Mouse (Mus musculus) MEL-GATA-1-ER (cell line): ENCODE results near the gene Gm45711.
"Not testable (repeated sequence)": the region's sequence is repeated elsewhere in the genome, so short reads cannot be mapped to it uniquely, and the experiment has no call there.

ENCODE experiments used
- DNase-seq: peaks from one replicate; pipeline ENCODE4 v3.0.0-alpha.2; 2012; ENCODE audit warnings: low read depth; ENCODE audit errors: extremely low read depth

The Gm45711 gene

DNA sequence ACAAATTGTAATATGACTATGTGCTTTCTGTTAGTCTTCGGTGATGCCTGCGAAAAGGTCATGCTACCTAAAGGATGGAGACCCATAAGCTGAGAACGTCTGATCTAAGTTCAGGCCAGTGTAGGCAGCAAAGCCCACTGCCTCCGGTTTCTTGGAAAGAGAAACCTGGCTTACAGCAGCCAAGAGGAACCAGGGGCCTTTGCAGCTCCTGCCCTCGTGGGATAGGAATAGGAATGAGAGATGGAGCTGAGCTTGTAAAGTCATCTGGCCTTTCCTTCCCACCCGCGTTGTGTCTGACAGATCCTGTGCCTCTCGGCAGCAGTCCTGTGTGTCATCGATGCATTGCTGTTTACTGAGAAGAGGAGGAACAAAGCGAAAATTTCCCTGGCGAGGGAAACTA, 11.4 kb upstream of the Gm45711 start, which contains the start of gene Gm11020:
Gene Gm11020, plus strand, starts transcription at position 301 of the 400 bp plus-strand sequence.
- DNase-seq: not testable (repeated sequence)

DNA sequence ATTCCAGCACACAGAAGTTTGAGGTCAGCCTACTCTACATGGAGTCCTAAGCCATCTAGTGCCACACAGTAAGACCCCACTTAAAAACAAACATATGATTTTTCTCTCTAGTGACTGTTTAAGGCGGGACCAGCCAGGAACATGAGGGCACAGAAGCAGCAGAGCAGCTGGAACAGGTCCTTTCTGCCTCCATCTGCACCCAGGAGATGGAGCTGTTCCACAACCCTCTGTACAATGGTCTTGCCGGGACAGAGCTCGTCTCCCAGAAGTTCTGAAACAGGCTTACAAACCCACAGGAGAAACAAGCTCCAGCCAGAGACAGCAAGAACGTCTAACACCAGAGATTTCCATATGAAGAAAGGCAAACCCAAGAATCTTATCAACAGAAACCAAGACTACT, 3.4 kb upstream of the Gm45711 start:
- no peak for DNase-seq

DNA sequence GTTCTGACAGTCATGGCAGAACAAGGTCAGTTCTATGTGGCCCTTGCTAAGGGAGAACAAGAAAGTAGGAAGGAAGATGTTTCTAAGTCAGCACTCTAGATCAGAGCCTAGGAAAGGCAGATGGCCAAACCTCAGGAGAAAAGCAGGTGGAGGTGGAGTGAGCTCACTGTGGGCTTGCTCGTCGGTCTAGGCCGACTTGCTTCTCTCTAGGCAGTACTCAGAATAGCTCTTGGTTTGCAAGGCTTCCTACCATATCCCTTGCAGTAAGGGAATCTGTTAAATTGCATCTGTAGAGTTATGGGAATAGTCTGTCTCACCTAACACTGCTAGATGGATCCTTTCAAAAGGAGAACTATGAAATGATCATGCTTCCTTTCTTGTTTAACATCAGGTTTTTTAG, 2.1 kb upstream of the Gm45711 start:
- not testable (repeated sequence) for DNase-seq

DNA sequence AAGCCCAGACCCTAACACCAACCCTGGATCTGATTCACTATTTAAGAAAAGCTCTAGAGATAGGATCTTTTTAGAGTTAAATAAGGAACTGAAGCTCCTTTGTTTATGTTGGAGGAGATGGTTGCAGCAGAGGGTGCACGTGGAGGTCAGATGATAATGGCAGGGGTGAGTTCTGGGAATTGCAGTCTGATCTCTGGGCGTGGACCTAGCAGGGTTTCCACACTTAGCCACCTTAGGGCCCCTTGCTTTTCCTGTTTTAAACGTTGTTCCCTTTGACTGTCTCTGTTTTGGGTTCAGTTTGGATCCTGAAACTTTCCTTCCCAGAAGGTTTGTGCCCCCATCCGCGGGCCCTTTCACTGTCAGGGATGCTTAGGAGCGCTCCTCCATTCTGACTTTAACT, 1.5 kb downstream of the Gm45711 start:
- DNase-seq: not testable (repeated sequence)

DNA sequence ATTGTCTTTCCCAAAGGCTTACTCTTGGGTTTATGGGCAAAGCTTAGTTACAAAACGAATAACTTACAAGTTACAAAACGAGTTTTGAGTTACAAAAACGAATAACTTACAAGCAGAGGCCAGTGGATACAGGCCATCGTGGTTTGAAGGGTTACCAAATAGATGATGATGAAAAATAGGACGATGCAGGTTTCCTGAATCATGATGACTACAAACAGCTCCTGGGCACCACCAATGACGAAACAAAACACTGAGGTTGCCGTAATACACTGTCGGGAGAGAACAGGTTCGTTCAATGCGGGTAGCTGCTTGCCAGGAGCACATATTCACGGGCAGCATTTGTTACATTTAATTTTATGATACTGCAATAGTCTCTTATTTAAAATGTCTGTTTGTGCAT, 4.9 kb downstream of the Gm45711 start:
- no peak for DNase-seq

DNA sequence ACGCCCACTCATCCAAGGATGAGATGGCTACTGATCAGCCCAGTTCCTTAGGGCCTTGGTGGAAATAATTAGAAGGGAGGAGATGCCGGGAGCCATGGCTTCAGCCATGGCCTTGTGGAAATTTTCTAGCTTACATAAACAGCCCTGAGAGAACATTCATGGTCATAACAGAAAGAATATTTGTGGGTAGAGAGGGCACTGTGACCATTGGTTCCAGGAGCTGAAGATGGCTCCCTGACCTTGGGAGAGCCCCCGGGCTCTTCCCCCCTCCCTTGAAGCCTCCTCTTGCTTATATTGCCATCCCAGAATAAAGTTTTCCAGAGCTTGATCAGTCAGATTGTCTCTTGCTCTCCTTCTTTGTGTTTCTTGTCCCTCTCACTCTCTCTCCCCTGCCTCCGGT, 7.3 kb downstream of the Gm45711 start:
- DNase-seq: not testable (repeated sequence)

DNA sequence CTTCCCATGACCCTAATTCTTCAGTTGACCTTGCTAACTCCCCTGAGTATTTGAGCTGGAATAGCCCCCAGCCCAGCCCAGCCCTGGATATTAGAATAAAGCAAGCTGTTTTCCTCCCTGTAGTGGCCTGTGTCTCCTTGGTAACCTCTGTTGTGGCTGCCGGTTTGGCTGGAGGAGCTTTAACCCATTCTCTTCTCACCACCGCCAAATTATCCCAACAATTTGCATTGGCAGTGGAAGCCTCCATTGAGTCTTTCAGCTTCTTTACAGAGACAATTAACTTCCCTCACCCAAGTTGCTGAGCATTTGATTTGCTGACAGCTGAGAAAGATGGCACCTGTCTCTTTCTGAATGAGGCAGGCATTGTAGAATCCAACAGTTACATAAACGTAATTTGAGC, 8.3 kb downstream of the Gm45711 start:
- DNase-seq: not testable (repeated sequence)

DNA sequence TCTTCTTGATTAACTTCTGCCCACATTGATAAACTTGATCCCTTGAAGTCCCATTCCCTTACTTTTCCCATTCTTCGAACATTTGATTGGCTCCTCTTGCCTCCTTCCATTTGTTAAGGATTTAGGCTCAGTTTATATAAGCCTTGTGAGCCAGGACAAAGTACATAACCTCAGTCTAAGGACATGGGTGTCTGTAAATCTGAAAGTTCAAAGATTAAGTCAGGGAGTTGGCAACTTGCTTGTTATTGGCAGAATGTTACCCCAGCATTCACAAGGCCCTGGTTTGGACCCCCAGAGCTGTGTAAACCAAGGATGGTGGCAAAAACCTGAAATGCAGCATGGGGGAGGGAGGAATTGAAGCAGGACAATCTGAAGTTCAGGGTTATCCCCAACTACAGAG, 15.5 kb downstream of the Gm45711 start:
- no peak for DNase-seq

DNA sequence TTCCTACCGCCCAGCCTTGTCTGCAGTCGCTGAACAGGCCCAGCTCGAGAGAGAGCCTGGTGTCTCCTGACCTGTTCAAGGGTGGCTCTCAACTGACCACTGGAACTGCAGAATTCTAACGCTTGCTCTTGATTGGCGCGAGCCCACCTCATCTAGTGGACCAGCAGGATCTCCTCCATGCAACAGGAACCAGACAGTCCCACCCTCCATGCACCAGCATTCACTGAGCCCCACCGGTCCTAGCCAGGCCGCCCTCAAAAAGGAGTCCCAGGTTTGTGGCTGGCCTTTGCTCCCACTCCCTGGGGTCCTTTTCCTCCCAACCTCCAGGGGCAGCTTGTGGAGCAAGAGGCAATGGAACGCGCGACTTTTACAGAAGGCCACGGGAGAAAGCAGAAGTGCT, 16.8 kb downstream of the Gm45711 start, which contains the start of gene Cmtm2a:
Gene Cmtm2a, minus strand, starts transcription at position 101 of the 400 bp plus-strand sequence.
- not testable (repeated sequence) for DNase-seq

DNA sequence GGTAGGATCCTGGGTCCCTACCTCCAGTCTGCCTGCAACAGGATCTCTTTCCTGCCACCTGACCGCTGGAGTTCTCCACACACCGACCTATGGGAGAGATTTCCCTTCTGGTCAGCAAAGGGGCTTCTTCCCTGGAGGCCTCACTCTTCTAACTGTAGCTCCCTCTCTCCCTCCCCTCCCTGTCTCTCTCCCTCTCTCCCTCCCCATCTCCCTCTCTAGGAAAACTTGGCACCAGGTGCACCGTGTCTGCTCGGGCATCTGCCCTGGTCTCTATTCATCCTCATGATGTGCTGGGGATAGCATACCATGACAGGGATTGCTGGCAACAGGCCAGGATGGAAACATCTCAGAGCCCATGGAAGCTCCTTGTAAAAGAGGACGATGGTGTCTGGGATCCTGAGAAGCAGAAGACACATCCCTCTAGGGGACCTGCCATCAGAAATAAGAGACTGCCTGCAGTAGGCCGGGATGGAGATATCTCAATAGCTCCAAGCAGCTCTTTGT, 40.9 kb downstream of the Gm45711 start:
- DNase-seq: no peak

DNA sequence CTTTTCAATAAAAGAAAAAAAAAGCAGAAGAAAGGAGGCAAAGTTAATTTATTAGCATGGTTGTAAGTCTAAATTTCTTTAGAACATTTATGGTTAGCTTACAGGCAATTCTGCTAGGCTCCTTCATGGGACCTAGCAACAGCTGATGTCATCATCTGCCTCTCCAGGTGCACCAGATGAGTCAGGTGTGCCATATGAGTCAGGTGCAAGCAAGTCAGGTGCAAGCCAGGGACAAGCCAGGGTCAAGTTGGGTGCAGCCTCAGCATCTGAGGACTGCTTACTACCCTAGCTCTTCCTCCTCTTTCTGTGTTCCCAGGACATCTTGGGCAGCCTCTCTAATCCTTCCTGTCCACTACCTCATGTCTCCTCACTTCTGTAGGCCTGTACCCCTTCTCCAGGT, 41.5 kb downstream of the Gm45711 start:
- DNase-seq: no peak

DNA sequence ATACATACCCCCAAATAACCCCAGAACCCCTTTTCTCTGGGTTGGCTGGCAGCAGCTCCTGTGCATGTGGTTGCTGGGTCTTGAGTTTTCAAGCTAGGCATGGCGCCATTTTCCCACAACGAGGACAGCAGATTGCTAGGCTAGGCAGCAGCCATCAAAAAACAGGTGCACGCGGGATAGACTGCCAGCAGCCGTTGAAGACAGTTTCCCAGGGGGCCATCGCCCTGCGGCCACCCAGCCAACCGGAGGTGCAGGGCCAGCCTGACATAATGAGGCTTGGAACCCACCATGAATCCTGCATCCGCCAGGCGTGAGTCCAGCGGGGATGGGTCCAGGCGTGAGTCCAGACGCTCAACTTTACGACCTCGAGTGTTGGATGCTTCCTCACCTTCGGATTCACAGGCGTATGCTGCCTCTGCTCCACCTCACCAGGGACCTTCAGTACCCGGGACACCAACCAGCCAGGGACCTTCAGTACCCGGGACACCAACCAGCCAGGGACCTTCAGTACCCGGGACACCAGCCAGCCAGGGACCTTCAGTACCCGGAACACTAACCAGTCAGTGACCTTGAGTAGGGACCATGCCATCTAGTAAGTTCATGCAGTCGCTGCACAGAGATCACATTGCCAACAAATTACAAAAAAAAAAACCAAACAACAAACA, 45.5 kb downstream of the Gm45711 start:
- not testable (repeated sequence) for DNase-seq

DNA sequence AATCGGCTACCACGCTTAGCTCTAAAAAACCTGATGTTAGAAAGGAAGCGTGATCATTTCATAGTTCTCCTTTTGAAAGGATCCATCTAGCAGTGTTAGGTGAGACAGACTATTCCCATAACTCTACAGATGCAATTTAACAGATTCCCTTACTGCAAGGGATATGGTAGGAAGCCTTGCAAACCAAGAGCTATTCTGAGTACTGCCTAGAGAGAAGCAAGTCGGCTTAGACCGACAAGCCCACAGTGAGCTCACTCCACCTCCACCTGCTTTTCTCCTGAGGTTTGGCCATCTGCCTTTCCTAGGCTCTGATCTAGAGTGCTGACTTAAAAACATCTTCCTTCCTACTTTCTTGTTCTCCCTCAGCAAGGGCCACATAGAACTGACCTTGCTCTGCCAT, 48.1 kb downstream of the Gm45711 start:
- DNase-seq: not testable (repeated sequence)

DNA sequence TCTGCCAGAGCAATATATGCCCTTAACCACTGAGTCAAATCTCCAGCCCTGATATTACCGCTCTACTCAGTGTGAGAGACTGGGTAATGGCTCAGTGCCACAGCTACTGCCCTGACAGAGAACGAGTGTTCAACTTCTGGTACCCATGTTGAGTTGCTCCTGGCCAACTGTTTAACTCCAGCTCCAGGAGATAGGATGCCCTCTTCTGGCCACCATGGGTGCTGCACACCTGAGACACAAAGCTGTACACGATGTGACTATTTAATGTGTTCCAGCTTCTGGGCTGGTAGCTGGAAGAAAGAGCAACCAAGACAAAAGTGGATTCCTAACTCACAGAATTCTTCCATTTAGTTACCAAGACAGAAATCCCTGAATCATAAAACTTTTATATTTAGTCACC, 56.9 kb downstream of the Gm45711 start:
- peak; percentile 43 for DNase-seq

DNA sequence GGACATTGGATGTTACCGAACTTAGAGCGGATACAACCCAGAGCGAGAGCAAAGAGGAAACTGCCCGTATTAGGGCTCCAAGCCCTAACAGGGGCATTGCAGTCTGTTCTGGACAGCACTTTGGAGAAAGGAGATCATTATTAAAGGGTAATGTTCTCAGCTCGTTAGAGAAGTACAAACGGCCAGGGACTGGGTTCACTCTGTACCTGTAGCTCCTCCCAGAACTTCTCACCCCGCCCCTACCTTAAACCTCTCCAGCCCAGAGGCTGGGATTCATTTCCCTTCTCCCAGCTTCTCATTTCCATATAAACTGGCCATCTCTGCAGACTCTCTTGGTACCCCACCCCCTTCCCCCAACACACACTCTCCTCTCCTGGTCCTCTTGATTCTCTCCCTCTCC, 58.4 kb downstream of the Gm45711 start:
- DNase-seq: no peak

DNA sequence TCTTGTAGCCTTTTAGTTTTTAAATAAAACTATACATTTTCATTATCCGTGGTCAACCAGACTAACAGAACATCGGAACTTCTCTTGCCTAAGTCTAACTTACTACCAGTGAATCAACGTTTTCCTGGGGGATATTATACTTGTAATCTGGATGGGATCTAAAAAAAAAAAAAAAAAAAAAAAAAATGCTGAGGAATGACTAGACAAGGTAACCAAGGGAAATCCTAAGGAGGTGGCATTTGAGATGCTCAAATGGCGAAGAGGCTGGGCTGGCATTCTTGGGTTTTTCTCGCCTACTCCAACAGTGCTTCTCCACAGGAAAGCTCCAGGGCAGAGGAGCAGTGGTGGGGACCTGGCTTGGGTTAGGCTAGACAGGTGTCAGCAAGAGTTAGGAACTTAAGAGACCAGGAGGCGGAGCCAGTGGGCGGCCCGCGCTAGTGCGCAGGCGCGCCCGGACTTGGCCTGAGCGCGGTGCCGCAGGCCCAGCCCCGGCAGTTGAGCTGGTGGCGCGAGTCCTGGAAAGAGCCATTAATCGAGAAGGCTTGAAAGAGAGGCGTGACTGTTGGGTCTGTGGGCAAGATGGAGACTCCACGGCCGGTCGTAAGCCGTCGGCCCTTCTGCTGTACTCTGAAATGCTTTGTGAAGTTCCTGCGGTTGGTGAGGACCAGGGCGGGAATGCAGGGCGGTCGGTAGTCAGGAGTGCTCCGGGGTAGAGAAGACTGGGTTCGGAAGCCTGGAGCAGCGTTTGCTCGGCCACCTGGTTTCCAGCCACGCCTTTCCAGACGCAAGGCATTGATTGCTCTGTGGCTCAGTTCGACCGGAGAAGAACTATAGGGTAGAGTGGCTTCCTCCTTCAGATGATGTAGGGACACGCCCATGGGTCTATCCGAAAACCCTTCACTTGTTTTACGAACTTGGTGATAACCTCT, 59.2 kb downstream of the Gm45711 start, which contains the start of gene Cklf:
Gene Cklf, plus strand, starts transcription at position 423 of the 929 bp plus-strand sequence.
- peak; percentile 77 for DNase-seq

DNA sequence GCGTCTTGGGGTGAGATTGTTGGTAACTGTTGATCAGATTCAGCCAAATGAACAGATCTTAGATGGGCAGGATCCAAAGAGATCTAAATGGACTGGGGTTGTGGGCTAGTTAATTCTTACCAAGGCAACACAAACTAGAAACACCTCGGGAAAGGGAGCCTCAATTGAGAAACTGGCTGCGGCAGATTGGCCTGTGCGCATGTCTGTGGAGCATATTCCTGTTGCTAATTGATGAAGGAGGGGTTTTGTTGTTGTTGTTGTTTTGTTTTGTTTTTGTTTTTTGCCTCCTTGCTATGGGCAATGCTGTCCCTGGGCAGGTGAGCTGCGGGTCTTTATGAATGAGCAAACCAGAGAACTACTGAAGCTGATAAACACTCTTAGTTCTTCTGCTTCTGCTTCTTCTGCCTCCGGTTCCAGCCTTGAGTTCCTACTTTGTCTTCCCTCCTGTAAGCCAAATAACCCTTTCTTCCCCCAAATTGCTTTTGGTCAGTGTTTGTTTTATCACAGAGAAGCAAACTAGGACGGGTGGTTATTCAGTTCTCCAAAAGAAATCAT, 60.4 kb downstream of the Gm45711 start:
- DNase-seq: no peak

DNA sequence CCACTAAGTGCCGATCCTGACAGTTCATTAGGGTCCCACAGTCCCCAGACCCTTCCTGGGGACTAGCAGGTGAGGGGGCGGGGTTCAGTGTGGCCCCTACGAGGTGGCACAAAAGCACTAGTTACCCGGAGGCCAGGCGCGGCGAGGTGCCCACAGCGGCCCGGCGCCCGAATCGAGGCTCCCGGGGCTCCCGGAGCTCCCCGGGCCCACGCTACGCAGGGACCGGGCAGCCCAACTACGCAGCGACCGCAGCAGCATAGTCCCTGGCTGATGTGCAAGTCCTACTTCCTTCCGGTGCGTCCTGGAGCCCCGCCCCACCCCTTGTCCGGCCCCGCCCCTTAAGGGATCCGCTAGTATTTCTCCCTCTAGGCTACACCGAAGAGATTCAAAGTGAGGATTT, 61.6 kb downstream of the Gm45711 start, which contains the start of gene Tk2:
Gene Tk2, minus strand, starts transcription at position 283 of the 400 bp plus-strand sequence.
- peak; percentile 70 for DNase-seq

DNA sequence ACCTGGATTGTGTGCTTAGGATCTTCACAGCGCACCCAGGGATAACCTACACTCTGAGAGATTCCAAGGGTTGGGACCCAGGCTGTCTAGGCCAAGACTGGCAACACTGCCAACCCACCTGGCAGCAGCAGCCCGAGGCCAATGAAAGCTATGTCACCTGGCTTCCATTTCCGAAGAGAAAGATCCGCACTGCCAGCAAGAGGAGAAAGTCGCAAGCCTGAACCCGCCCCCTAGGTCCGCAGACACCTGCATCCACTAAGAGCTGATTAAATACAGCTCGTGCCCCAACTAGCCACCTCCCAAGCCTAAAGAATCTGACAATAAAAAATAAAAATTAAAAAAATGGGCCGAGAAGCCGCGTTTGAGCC, 62.0 kb downstream of the Gm45711 start:
- DNase-seq: no peak

DNA sequence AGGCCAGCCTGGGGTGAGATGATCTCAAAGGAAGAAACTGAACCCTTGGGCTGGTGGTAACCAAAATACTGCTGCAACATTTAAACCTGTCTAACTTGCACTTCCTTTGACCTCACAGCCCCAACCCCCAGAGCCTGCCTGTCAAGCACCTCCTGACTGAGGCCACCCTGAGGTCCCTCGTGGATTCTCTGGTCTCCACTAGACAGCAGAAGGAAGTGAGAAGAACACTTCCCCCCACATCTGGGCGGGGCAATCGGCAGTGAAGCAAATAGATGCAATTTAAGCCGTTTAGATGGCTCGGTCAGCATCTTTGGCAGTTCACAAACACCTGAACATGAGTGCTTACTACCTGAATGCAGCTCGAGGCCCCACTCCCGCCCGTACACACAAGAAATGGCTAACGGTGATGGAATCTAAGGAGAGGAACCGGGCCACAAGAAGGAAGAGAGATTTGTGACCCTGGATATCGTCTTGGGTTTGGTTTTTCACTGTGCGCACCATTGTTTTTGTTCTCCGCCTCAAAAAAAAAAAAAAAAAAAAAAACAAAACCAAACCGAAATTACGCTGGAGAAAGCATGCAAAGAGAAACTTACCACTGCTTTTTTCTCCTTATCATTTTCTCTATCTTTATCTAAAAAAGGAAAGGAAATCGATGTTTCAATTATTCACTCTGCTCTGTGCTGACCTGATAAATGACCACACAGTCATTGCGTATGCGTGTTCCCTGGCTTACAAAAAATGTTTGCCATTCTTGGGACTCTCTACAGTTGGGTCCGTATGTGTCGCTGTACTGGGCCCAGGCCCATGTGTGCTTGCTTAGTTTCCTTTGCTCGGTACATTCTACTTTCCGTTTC, 62.6 kb downstream of the Gm45711 start:
- peak; percentile 39 for DNase-seq

DNA sequence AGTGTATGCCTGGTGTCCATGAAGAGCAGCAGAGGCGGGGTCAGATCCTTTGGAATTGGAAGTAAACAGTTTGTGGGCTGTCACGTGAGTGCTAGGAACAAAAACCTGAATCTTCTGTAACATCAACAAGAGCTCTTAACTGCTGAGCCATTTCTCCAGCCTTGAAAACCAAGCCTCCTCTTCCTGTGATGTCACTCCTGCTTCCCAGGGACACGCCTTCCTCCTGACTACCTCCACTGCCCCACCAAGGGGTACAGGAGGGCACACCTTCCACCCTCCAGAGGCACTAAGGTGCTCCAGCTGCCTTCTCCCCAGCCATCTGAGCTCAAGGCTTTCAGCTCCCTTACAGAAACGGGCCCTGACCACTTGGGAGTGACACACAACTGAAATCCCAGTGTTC, 63.3 kb downstream of the Gm45711 start:
- no peak for DNase-seq
